Mouse (Mus musculus): Measurements from ENCODE around the gene Btc. TPM values are rescaled to one million over a fixed set of nuclear protein-coding genes. Genes with fewer than 3 reads are reported as not detected.

Gene Btc
- total and polyA plus RNA-seq, 3 experiments = 1.9 to 2.2 TPM; not detected in 1

DNA sequence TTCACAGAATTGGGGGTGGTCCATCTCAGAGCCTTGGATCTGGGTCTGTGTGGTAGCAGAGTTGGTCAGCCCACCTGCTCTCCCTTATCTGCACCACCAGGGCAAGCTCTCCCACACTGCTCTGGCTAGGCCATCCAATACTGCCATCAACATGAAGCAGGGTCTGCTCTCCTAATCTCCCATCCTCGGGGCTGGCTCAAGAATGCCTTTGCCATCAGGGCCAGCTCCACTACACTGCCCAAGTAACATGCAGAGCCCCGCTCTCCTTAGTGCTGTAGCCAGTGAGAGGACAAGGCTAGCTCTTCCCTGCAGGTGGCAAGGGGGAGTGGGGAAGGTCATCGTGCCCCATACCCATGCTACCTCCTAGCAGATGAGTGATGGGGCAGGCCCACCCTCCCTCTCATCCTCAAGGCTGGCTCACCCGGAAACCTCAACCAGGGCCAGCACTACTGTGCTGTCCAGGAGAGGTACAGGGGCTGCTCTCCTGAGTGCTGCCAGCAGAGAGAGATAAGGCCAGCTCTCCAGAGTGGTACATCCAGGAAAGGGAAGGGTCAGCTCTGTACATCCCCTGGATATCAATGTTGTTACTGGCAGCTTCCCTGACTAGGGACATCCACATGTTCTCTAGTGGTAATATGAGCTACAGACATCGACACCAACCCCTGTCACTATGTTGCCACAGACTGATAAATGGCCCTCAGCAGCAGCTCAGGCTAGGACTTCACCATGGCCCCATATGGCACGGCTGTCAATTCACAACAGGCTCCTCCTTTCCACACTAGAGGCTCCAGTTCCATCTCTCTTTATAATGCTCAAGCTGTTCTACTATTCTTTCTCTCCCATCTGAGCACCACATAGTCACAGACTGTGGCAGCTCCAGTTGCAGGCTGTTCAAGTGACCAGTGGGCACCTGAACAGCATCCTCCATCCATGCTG is 32.2 kb upstream of the Btc start:
- Histone ChIP-seq H3K36me3 (ENCODE audit: control insufficient read depth in 1 of 2, insufficient read depth in 2 of 2, low read length in 2 of 2) (no peaks in the 10 kb centered on the region), H3K9me3 (replicated peaks; ENCODE audit: insufficient read depth, low read length) (no peaks in the 10 kb centered on the region), H3K9ac (ENCODE audit: control insufficient read depth, low read depth, low read length, poor library complexity, severe bottlenecking) (no peak overlapping the region), H3K4me1 (ENCODE audit: control insufficient read depth in 1 of 2, insufficient read depth in 2 of 2, low read length in 2 of 2) (no peaks in the 10 kb centered on the region), H3K4me3 (ENCODE audit: control insufficient read depth in 1 of 2, insufficient read depth in 1 of 2, low read depth in 2 of 2, low read length in 2 of 2) (no peak overlapping the region), H3K27me3 (ENCODE audit: control insufficient read depth in 1 of 2, insufficient read depth in 2 of 2, low read length in 2 of 2) (no peaks in the 10 kb centered on the region; a peak in 2 of 4 replicates), H3K79me2 (ENCODE audit: control insufficient read depth, insufficient read depth, low read length, poor library complexity) (no peaks in the 10 kb centered on the region), H3K27ac (ENCODE audit: control insufficient read depth, low read depth, low read length) (no peak overlapping the region)
- TF ChIP-seq JUND (IDR thresholded peaks at IDR 0.05; ENCODE audit: low read depth, low read length) (no peak), POLR2AphosphoS2 (IDR thresholded peaks at IDR 0.05; ENCODE audit: low read length) (no peak), TAL1 (IDR thresholded peaks at IDR 0.05; ENCODE audit: low read length) (no peak), MYC (IDR thresholded peaks at IDR 0.05; ENCODE audit: low read depth, low read length) (no peak), E2F4 (IDR thresholded peaks at IDR 0.05; ENCODE audit: borderline replicate concordance, low read depth, low read length) (no peak), MEF2A (IDR thresholded peaks at IDR 0.05; ENCODE audit: extremely low read depth, insufficient replicate concordance, low read depth, low read length, poor library complexity, severe bottlenecking) (no peak), SIN3A (IDR thresholded peaks at IDR 0.05; ENCODE audit: low read length) (no peak), USF2 (IDR thresholded peaks at IDR 0.05; ENCODE audit: borderline replicate concordance in 1 of 2, insufficient read depth in 1 of 2, low read depth in 1 of 2, low read length in 2 of 2) (no peak), GATA1 (IDR thresholded peaks at IDR 0.05; ENCODE audit: low read depth, low read length) (no peak), CTCF (IDR thresholded peaks at IDR 0.05 in 2 of 3, conservative IDR thresholded peaks at IDR 0.05 in 1 of 3; ENCODE audit: control insufficient read depth in 1 of 3, insufficient read depth in 1 of 3, low read depth in 2 of 3, low read length in 3 of 3, poor library complexity in 1 of 3, severe bottlenecking in 1 of 3) (no peak), HCFC1 (IDR thresholded peaks at IDR 0.05; ENCODE audit: low read depth, low read length) (no peak), CHD2 (IDR thresholded peaks at IDR 0.05; ENCODE audit: low read length) (no peak), ETS1 (IDR thresholded peaks at IDR 0.05; ENCODE audit: low read depth, low read length) (no peak), MXI1 (IDR thresholded peaks at IDR 0.05; ENCODE audit: low read depth, low read length) (no peak), TBP (IDR thresholded peaks at IDR 0.05; ENCODE audit: low read depth, low read length) (no peak), ELF1 (IDR thresholded peaks at IDR 0.05; ENCODE audit: low read depth, low read length) (no peak), USF1 (IDR thresholded peaks at IDR 0.05; ENCODE audit: low read depth, low read length) (no peak)
- no peak for DNase-seq (ENCODE audit: low read depth, low spot score)

DNA sequence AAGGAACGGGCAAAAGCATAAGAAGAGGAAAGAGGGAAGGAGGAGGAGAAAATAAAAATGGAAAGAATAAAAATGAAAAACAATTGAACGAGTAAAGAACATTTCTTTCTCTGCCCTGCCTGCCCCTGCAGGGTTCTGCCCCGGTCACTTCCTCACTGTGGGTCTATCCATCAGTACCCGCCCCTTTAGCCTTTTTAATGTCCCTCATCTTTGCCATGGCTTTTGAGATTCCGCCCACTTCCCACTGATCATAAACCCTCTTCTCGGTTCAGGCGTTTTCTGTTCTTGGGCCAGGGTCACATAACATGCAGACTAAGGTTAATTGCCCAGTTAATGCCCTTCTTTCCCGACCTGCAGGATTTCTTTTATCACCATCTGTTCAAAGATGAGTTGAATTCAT is 25.8 kb upstream of the Btc start:
- H3K9me3 ChIP-seq (replicated peaks; ENCODE audit: insufficient read depth, low read length) = no peaks in the 10 kb centered on the region
- H3K79me2 ChIP-seq (ENCODE audit: control insufficient read depth, insufficient read depth, low read length, poor library complexity) = no peaks in the 10 kb centered on the region
- H3K4me1 ChIP-seq (ENCODE audit: control insufficient read depth in 1 of 2, insufficient read depth in 2 of 2, low read length in 2 of 2) = no peaks in the 10 kb centered on the region
- no peaks in the 10 kb centered on the region for H3K36me3 ChIP-seq (ENCODE audit: control insufficient read depth in 1 of 2, insufficient read depth in 2 of 2, low read length in 2 of 2)
- no peak overlapping the region for H3K4me3 ChIP-seq (ENCODE audit: control insufficient read depth in 1 of 2, insufficient read depth in 1 of 2, low read depth in 2 of 2, low read length in 2 of 2)
- H3K27me3 ChIP-seq (ENCODE audit: control insufficient read depth in 1 of 2, insufficient read depth in 2 of 2, low read length in 2 of 2) = peaks cover 9% of the 10 kb centered on the region in 2 experiments
- no peak overlapping the region for H3K9ac ChIP-seq (ENCODE audit: control insufficient read depth, low read depth, low read length, poor library complexity, severe bottlenecking)
- DNase-seq (ENCODE audit: low read depth, low spot score) = no peak
- H3K27ac ChIP-seq (ENCODE audit: control insufficient read depth, low read depth, low read length) = no peak overlapping the region
- TF ChIP-seq GABPA (IDR thresholded peaks at IDR 0.05; ENCODE audit: low read depth, low read length) (no peak), CHD1 (IDR thresholded peaks at IDR 0.05; ENCODE audit: low read depth, low read length) (no peak), TBP (IDR thresholded peaks at IDR 0.05; ENCODE audit: low read depth, low read length) (no peak), POLR2A (IDR thresholded peaks at IDR 0.05; ENCODE audit: control insufficient read depth in 1 of 2, insufficient read depth in 1 of 2, low read depth in 1 of 2, low read length in 2 of 2, poor library complexity in 1 of 2) (no peak), NELFE (IDR thresholded peaks at IDR 0.05; ENCODE audit: low read depth, low read length) (no peak), MYB (IDR thresholded peaks at IDR 0.05; ENCODE audit: low read depth, low read length) (no peak), TAL1 (IDR thresholded peaks at IDR 0.05; ENCODE audit: low read length) (no peak), SIN3A (IDR thresholded peaks at IDR 0.05; ENCODE audit: low read length) (no peak), TCF12 (IDR thresholded peaks at IDR 0.05; ENCODE audit: low read depth, low read length) (no peak), ZC3H11A (IDR thresholded peaks at IDR 0.05; ENCODE audit: low read depth, low read length) (no peak), ZMIZ1 (IDR thresholded peaks at IDR 0.05; ENCODE audit: low read depth, low read length) (no peak), KAT2A (conservative IDR thresholded peaks at IDR 0.05; ENCODE audit: low read depth, low read length) (no peak), POLR2AphosphoS5 (IDR thresholded peaks at IDR 0.05; ENCODE audit: borderline replicate concordance, low read depth, low read length) (no peak), BHLHE40 (IDR thresholded peaks at IDR 0.05; ENCODE audit: borderline replicate concordance, low read depth, low read length) (no peak), MYC (IDR thresholded peaks at IDR 0.05; ENCODE audit: low read depth, low read length) (no peak)
